Mouse (Mus musculus): ENCODE data around the gene Etv6. TPM values are rescaled to one million over a fixed set of nuclear protein-coding genes. Genes with fewer than 3 reads are reported as not detected.

Etv6 gene
- polyA plus RNA-seq, 1 experiment from 2014 or later: 2.7 TPM

DNA sequence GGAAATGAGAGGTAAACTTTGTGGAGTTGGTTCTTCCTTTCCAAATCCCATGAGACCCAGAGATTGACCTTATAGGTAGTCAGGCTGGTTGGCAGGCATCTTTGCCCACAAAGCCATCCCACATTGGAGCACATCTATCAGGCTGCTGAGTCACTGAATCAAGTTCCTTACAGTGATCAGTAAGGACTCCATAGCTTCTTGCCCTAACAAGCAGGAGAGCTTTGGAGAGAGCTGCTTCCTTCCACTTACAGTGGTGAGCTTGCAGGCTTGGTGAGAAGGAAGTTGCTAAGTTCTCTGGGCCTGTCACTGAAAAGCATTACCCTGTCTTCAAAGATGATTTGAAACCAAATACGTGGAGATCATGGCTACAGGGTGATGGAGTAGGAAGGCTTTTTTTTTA lies 66.9 kb downstream of the Etv6 start:
- H3K27me3 ChIP-seq (ENCODE audit: insufficient read depth, low read length): no peaks in the 10 kb centered on the region
- DNase-seq (no peak), ATAC-seq (no peak)
- 47% methylated on average over 1 of the region's 1 CpGs for WGBS (ENCODE audit: insufficient replicate concordance)
- H3K36me3 ChIP-seq (replicated peaks; ENCODE audit: insufficient read depth, low read length): no peaks in the 10 kb centered on the region
- no peaks in the 10 kb centered on the region for H3K9me3 ChIP-seq (ENCODE audit: low read length)
- no peak overlapping the region for H3K9ac ChIP-seq (replicated peaks)
- peaks cover 9% of the 10 kb centered on the region; the same call in 1 of the 2 replicates for H3K4me1 ChIP-seq (ENCODE audit: insufficient read depth)
- TF ChIP-seq CTCF (IDR thresholded peaks at IDR 0.05; ENCODE audit: low read depth) (no peak), EP300 (IDR thresholded peaks at IDR 0.05; ENCODE audit: low read depth) (no peak)
- no peak overlapping the region for H3K27ac ChIP-seq (ENCODE audit: low read depth)
- H3K4me3 ChIP-seq (ENCODE audit: low read depth, low read length): no peak overlapping the region
- H3K4me2 ChIP-seq (ENCODE audit: low read depth, low read length): no peak overlapping the region

DNA sequence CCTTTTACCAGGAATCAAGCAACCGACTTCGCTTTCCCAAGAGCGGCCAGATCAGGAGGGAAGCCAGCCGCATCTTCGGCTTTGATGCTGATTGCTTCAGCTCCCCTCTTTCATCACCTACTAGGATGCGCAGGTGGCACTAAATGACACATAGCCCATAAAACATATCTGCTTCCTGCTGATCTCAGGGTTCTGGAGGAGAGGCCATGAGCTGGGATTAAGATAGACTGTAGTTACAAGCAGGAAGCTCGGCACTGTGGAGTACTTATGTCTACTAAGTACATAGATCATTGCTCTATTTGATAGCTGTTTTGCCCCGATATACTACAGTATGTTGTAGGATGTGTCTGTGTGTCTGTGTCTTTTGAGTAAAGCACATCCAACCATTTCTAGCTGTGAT lies 68.0 kb downstream of the Etv6 start:
- Histone ChIP-seq H3K9ac (replicated peaks) (no peak overlapping the region), H3K9me3 (ENCODE audit: low read length) (no peaks in the 10 kb centered on the region), H3K27ac (ENCODE audit: low read depth) (no peak overlapping the region), H3K36me3 (replicated peaks; ENCODE audit: insufficient read depth, low read length) (no peaks in the 10 kb centered on the region), H3K27me3 (ENCODE audit: insufficient read depth, low read length) (no peaks in the 10 kb centered on the region), H3K4me3 (ENCODE audit: low read depth, low read length) (no peak overlapping the region), H3K4me2 (ENCODE audit: low read depth, low read length) (no peak overlapping the region), H3K4me1 (ENCODE audit: insufficient read depth) (peaks cover 9% of the 10 kb centered on the region; the same call in 1 of the 2 replicates)
- no peak for ATAC-seq
- DNase-seq: no peak
- TF ChIP-seq CTCF (IDR thresholded peaks at IDR 0.05; ENCODE audit: low read depth) (no peak), EP300 (IDR thresholded peaks at IDR 0.05; ENCODE audit: low read depth) (no peak)
- WGBS (ENCODE audit: insufficient replicate concordance): 78% methylated on average over 8 of the region's 8 CpGs

DNA sequence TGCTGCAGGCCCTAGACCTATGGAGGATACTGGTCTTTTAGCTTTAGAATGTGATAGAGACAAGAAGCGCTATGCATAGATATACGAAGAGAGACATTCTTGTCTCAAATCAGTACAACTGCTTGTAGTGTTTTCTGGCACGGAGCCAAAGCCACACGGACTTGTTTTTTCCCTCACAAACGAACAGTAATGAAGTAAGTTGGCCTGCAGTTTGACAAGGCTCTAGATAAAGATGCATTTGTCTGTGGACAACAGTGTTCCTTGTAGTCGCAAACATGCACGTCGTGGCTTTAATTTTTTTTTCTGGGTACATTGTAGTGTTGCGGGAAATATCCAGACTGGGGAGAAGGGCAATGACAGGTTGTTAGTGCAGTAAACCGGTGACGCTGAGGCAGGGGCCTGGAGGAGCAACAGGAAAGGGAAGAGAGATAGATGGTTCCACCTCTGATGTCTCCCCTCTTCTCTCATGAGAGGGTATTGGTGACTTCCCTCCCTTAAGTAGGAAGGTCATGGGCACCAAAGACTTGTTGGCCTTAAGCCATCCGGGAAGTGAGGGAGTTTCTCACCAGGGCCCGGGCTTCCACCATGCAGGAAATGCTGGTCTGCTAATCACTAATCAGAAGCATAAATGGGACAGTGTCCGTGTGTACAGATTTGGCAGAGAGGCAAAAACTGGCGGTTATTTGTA lies 70.2 kb downstream of the Etv6 start:
- H3K4me1 ChIP-seq (ENCODE audit: insufficient read depth): peaks cover 11% of the 10 kb centered on the region; the same call in 1 of the 2 replicates
- H3K36me3 ChIP-seq (replicated peaks; ENCODE audit: insufficient read depth, low read length): no peaks in the 10 kb centered on the region
- no peak overlapping the region for H3K27ac ChIP-seq (ENCODE audit: low read depth)
- no peak overlapping the region for H3K9ac ChIP-seq (replicated peaks)
- H3K27me3 ChIP-seq (ENCODE audit: insufficient read depth, low read length): no peaks in the 10 kb centered on the region
- no peaks in the 10 kb centered on the region for H3K9me3 ChIP-seq (ENCODE audit: low read length)
- H3K4me3 ChIP-seq (ENCODE audit: low read depth, low read length): no peak overlapping the region
- ATAC-seq: peak; percentile 40
- H3K4me2 ChIP-seq (ENCODE audit: low read depth, low read length): no peak overlapping the region
- TF ChIP-seq EP300 (IDR thresholded peaks at IDR 0.05; ENCODE audit: low read depth): no peak
- no peak for TF ChIP-seq CTCF (IDR thresholded peaks at IDR 0.05; ENCODE audit: low read depth)
- peak; percentile 37 for DNase-seq
- 48% methylated on average over 15 of the region's 15 CpGs for WGBS (ENCODE audit: insufficient replicate concordance)

DNA sequence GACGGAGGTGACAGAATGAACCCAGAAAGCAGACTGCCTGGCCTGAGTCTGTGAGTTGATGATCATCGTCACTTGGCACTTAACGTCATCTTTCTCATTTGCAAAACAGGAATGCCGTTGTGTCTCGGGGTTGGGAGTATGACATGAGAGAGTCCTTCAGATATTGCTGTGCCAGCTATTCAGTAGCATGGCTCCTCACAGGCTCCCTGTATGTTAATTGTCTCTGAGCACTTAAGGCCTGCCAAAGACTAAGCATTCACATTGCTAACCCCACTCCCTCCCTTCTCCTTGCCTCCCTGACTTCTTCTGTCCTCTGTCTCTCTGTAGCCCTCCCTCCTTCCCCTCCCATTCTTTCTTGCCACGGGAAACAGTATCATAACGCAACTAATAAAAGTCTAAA lies 72.2 kb downstream of the Etv6 start:
- 84% methylated on average over 7 of the region's 7 CpGs for WGBS (ENCODE audit: insufficient replicate concordance)
- H3K9me3 ChIP-seq (ENCODE audit: low read length): no peaks in the 10 kb centered on the region
- H3K27ac ChIP-seq (ENCODE audit: low read depth): no peak overlapping the region
- no peak overlapping the region for H3K4me3 ChIP-seq (ENCODE audit: low read depth, low read length)
- TF ChIP-seq EP300 (IDR thresholded peaks at IDR 0.05; ENCODE audit: low read depth) (no peak), CTCF (IDR thresholded peaks at IDR 0.05; ENCODE audit: low read depth) (no peak)
- ATAC-seq (no peak), DNase-seq (no peak)
- no peaks in the 10 kb centered on the region for H3K36me3 ChIP-seq (replicated peaks; ENCODE audit: insufficient read depth, low read length)
- H3K9ac ChIP-seq (replicated peaks): no peak overlapping the region
- H3K4me2 ChIP-seq (ENCODE audit: low read depth, low read length): no peak overlapping the region
- no peaks in the 10 kb centered on the region for H3K27me3 ChIP-seq (ENCODE audit: insufficient read depth, low read length)
- H3K4me1 ChIP-seq (ENCODE audit: insufficient read depth): peaks cover 11% of the 10 kb centered on the region; the same call in 1 of the 2 replicates

DNA sequence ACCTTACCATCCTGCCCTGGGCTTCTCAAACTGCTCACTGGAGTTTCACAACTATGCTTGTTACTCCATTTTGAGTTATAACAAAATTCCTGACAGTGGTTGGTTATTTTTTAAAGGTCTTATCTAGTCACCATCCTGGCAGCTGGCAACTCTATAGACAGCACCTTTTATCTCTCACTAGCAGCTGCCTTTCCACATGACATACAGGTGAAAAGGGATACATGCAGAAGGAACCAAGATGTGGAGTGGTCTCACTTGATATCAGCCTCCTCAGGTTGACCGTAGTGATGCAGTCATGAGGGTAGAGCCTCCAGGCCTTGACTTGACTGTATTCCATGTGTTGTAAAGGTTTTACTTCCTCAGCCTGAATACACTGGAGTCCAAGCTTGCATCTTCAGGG lies 74.2 kb downstream of the Etv6 start:
- DNase-seq (no peak), ATAC-seq (no peak)
- Histone ChIP-seq H3K9ac (replicated peaks) (no peak overlapping the region), H3K36me3 (replicated peaks; ENCODE audit: insufficient read depth, low read length) (no peaks in the 10 kb centered on the region), H3K4me3 (ENCODE audit: low read depth, low read length) (no peak overlapping the region), H3K27me3 (ENCODE audit: insufficient read depth, low read length) (no peaks in the 10 kb centered on the region), H3K27ac (ENCODE audit: low read depth) (no peak overlapping the region), H3K9me3 (ENCODE audit: low read length) (no peaks in the 10 kb centered on the region), H3K4me2 (ENCODE audit: low read depth, low read length) (no peak overlapping the region), H3K4me1 (ENCODE audit: insufficient read depth) (peaks cover 14% of the 10 kb centered on the region; the same call in 1 of the 2 replicates)
- no peak for TF ChIP-seq CTCF (IDR thresholded peaks at IDR 0.05; ENCODE audit: low read depth)
- TF ChIP-seq EP300 (IDR thresholded peaks at IDR 0.05; ENCODE audit: low read depth): no peak
- WGBS (ENCODE audit: insufficient replicate concordance): 69% methylated on average over 1 of the region's 1 CpGs

DNA sequence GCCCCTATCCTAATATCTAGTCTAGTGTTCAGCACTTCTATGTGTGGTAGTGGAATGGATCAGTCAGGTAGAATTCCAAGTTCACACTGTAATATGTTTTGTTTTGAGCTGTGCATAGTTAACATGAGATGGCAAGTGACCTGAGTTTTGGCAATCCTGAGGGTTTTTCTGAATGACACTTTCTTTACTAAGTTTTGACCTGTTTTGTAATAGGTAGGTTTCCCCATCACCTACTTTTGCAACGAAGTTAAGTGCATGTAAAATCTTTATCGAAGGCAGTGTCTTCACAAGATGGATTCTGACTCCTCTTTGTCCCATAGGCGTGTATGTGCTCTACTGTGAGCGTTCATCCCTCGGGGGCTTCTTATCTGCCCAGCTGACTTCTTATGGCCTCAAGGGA lies 74.7 kb downstream of the Etv6 start:
- peaks cover 11% of the 10 kb centered on the region; the same call in 1 of the 2 replicates for H3K4me1 ChIP-seq (ENCODE audit: insufficient read depth)
- no peak overlapping the region for H3K4me2 ChIP-seq (ENCODE audit: low read depth, low read length)
- no peak for DNase-seq
- no peaks in the 10 kb centered on the region for H3K9me3 ChIP-seq (ENCODE audit: low read length)
- WGBS (ENCODE audit: insufficient replicate concordance): 77% methylated on average over 5 of the region's 5 CpGs
- TF ChIP-seq EP300 (IDR thresholded peaks at IDR 0.05; ENCODE audit: low read depth) (0 out of 2 replicates have a peak, but pooled peaks have one; percentile 25), CTCF (IDR thresholded peaks at IDR 0.05; ENCODE audit: low read depth) (no peak)
- H3K27ac ChIP-seq (ENCODE audit: low read depth): no peak overlapping the region
- H3K4me3 ChIP-seq (ENCODE audit: low read depth, low read length): no peak overlapping the region
- H3K27me3 ChIP-seq (ENCODE audit: insufficient read depth, low read length): no peaks in the 10 kb centered on the region
- ATAC-seq: no peak
- H3K36me3 ChIP-seq (replicated peaks; ENCODE audit: insufficient read depth, low read length): no peaks in the 10 kb centered on the region
- no peak overlapping the region for H3K9ac ChIP-seq (replicated peaks)
